Mouse (Mus musculus) cerebellum, adult 2 months (tissue): Measurements from ENCODE around the gene Zeb2. TPM values are rescaled to one million over a fixed set of nuclear protein-coding genes. Genes with fewer than 3 reads are reported as not detected.

Source experiments
- DNase-seq, 2 experiments: peaks; one replicate each; pipeline ENCODE4 v3.0.0; 2021
- H3K27ac ChIP-seq: fragments of 200-500 bp; 2 replicates; pipeline ENCODE4 v1.5.1; 2012; ENCODE audit warnings: low read length, control low read depth, inconsistent platforms; ENCODE audit not compliant: insufficient read depth
- H3K27me3 ChIP-seq: fragments of 200-500 bp; 2 replicates; pipeline ENCODE4 v1.6.1; 2012; ENCODE audit warnings: inconsistent platforms, mild to moderate bottlenecking, low read length, moderate library complexity; ENCODE audit not compliant: control insufficient read depth, insufficient read depth
- H3K4me1 ChIP-seq: fragments of 200-500 bp; 2 replicates; pipeline ENCODE4 v1.6.1; 2011; ENCODE audit warnings: low read length; ENCODE audit not compliant: control insufficient read depth, insufficient read depth
- H3K4me3 ChIP-seq: fragments of 200-500 bp; replicated peaks from 2 replicates; pipeline ENCODE3; 2011; ENCODE audit warnings: mild to moderate bottlenecking, low read depth, low read length, control low read depth; ENCODE audit not compliant: insufficient read depth
- CTCF ChIP-seq: fragments of 200-500 bp; IDR thresholded peaks from 2 replicates; pipeline ENCODE4 v1.5.1; 2011; ENCODE audit warnings: low read depth, mild to moderate bottlenecking, control low read depth, low read length, moderate library complexity, borderline replicate concordance; ENCODE audit not compliant: insufficient read depth
- POLR2A ChIP-seq: fragments of 200-500 bp; IDR thresholded peaks from 2 replicates; pipeline ENCODE4 v1.6.1; 2011; ENCODE audit warnings: low read length, control low read depth, borderline replicate concordance; ENCODE audit not compliant: insufficient read depth
- WGBS: fragments of 180-500 bp; shearing (Covaris S2); methylation state at CpG from one replicate; pipeline ENCODE4 v1.1.7; 2018; 5-methylcytosine and 5-hydroxymethylcytosine counted together
- polyA plus RNA-seq: library from polyadenylated mRNA; depleted of rRNA; stranded (reverse); fragments of >200 nt; gene quantifications from 2 replicates; pipeline ENCODE4 v1.2.3, GENCODE M21; 2012

Zeb2 gene
- polyA plus RNA-seq, 1 experiment, result 40.5 TPM

GRCm38 (mm10) chr2:45063300-45063890 lies 53.8 kb downstream of the Zeb2 start:
- Histone ChIP-seq H3K27ac (no peak overlapping the region), H3K4me3 (no peak overlapping the region), H3K4me1 (no peaks in the 10 kb centered on the region), H3K27me3 (no peaks in the 10 kb centered on the region)
- TF ChIP-seq POLR2A (no peak), CTCF (no peak)
- WGBS, result 40% methylated on average over 7 of the region's 7 CpGs
- DNase-seq, result no peak

GRCm38 (mm10) chr2:45062136-45062535 lies 55.1 kb downstream of the Zeb2 start:
- no peak overlapping the region for H3K27ac ChIP-seq
- no peak for DNase-seq
- H3K4me1 ChIP-seq, result no peaks in the 10 kb centered on the region
- no peak for TF ChIP-seq CTCF
- no peak for TF ChIP-seq POLR2A
- WGBS, result 52% methylated on average over 6 of the region's 6 CpGs
- H3K27me3 ChIP-seq, result no peaks in the 10 kb centered on the region
- H3K4me3 ChIP-seq, result no peak overlapping the region

GRCm38 (mm10) chr2:45060768-45061167 lies 56.4 kb downstream of the Zeb2 start:
- H3K27ac ChIP-seq, result no peak overlapping the region; the same call in 1 of the 2 replicates
- no peak for TF ChIP-seq CTCF
- no peak for TF ChIP-seq POLR2A
- no peak for DNase-seq
- no peaks in the 10 kb centered on the region for H3K27me3 ChIP-seq
- no peak overlapping the region for H3K4me3 ChIP-seq
- H3K4me1 ChIP-seq, result no peaks in the 10 kb centered on the region
- 41% methylated on average over 4 of the region's 4 CpGs for WGBS

GRCm38 (mm10) chr2:45060202-45060601 lies 57.0 kb downstream of the Zeb2 start:
- Histone ChIP-seq H3K27me3 (no peaks in the 10 kb centered on the region), H3K4me1 (no peaks in the 10 kb centered on the region), H3K27ac (no peak overlapping the region; the same call in 1 of the 2 replicates), H3K4me3 (no peak overlapping the region)
- WGBS, result 90% methylated on average over 9 of the region's 9 CpGs
- no peak for DNase-seq
- TF ChIP-seq CTCF, result no peak

GRCm38 (mm10) chr2:45059599-45059998 lies 57.6 kb downstream of the Zeb2 start:
- 87% methylated on average over 4 of the region's 4 CpGs for WGBS
- no peaks in the 10 kb centered on the region for H3K4me1 ChIP-seq
- no peak for DNase-seq
- H3K27ac ChIP-seq, result no peak overlapping the region
- no peak for TF ChIP-seq POLR2A
- TF ChIP-seq CTCF, result no peak
- H3K27me3 ChIP-seq, result no peaks in the 10 kb centered on the region
- no peak overlapping the region for H3K4me3 ChIP-seq

GRCm38 (mm10) chr2:45059010-45059409 lies 58.2 kb downstream of the Zeb2 start:
- H3K27me3 ChIP-seq, result no peaks in the 10 kb centered on the region
- WGBS, result 77% methylated on average over 12 of the region's 12 CpGs
- TF ChIP-seq CTCF, result no peak
- no peak for DNase-seq
- no peaks in the 10 kb centered on the region for H3K4me1 ChIP-seq
- H3K27ac ChIP-seq, result peak overlapping the region; percentile 20; the same call in 1 of the 2 replicates
- H3K4me3 ChIP-seq, result no peak overlapping the region

- H3K27me3 ChIP-seq, result no peaks in the 10 kb centered on the region
- 85% methylated on average over 9 of the region's 9 CpGs for WGBS
- TF ChIP-seq CTCF (no peak), POLR2A (no peak)
- DNase-seq, result no peak
- no peak overlapping the region; the same call in 1 of the 2 replicates for H3K27ac ChIP-seq
- no peaks in the 10 kb centered on the region for H3K4me1 ChIP-seq
- H3K4me3 ChIP-seq, result no peak overlapping the region
Observed at GRCm38 (mm10) chr2:45058183-45058582, 59.0 kb downstream of the Zeb2 start.

- H3K27me3 ChIP-seq, result no peaks in the 10 kb centered on the region
- 0 out of 2 replicates have a peak overlapping the region, but pooled peaks have one; percentile 23 for H3K27ac ChIP-seq
- no peaks in the 10 kb centered on the region for H3K4me1 ChIP-seq
- TF ChIP-seq CTCF, result no peak
- no peak for TF ChIP-seq POLR2A
- DNase-seq, result no peak
- H3K4me3 ChIP-seq, result no peak overlapping the region
- 80% methylated on average over 10 of the region's 10 CpGs for WGBS
Observed at GRCm38 (mm10) chr2:45056856-45057562, 60.2 kb downstream of the Zeb2 start.
